Mouse (Mus musculus) hindbrain, postnatal 0 days (tissue): ENCODE measurements around the gene 1110032A03Rik. TPM values are rescaled to one million over a fixed set of nuclear protein-coding genes. Genes with fewer than 3 reads are reported as not detected.

Experiments used
- ATAC-seq: fragments of 200-750 bp; cut with Nextera tagmentation; 2 replicates; pipeline ENCODE4 v1.8.0; 2017; ENCODE audit warnings: mild to moderate bottlenecking, moderate TSS enrichment, moderate library complexity
- DNase-seq: peaks from one replicate; pipeline ENCODE4 v3.0.0-alpha.2; 2015; ENCODE audit warnings: low spot score
- H3K27ac ChIP-seq: fragments of 300-500 bp; sonication (generic); 2 replicates; pipeline ENCODE4 v1.5.1; 2014; ENCODE audit warnings: mild to moderate bottlenecking
- H3K27me3 ChIP-seq: fragments of 300-500 bp; sonication (generic); 2 replicates; pipeline ENCODE4 v1.6.1; 2014; ENCODE audit warnings: low read length, mixed read lengths; ENCODE audit not compliant: insufficient read depth
- H3K36me3 ChIP-seq: fragments of 300-500 bp; sonication (generic); 2 replicates; pipeline ENCODE4 v1.6.1; 2014; ENCODE audit warnings: low read length, mixed read lengths; ENCODE audit not compliant: insufficient read depth
- H3K4me1 ChIP-seq: fragments of 300-500 bp; sonication (generic); 2 replicates; pipeline ENCODE4 v1.6.1; 2014; ENCODE audit warnings: antibody characterized with exemption, low read length, mixed read lengths; ENCODE audit not compliant: insufficient read depth
- H3K4me2 ChIP-seq: fragments of 300-500 bp; sonication (generic); 2 replicates; pipeline ENCODE4 v1.6.1; 2014; ENCODE audit warnings: low read depth, mild to moderate bottlenecking, low read length, moderate library complexity, mixed read lengths
- H3K4me3 ChIP-seq: fragments of 300-500 bp; sonication (generic); 2 replicates; pipeline ENCODE4 v1.5.1; 2014; ENCODE audit warnings: low read length
- H3K9ac ChIP-seq: fragments of 300-500 bp; sonication (generic); replicated peaks from 2 replicates; pipeline ENCODE4 v1.6.1; 2014; ENCODE audit warnings: mild to moderate bottlenecking, low read length, moderate library complexity, mixed read lengths
- H3K9me3 ChIP-seq: fragments of 300-500 bp; sonication (generic); 2 replicates; pipeline ENCODE4 v1.6.1; 2016; ENCODE audit warnings: low read length, mixed read lengths
- CTCF ChIP-seq: IDR thresholded peaks from 2 replicates; pipeline ENCODE4 v1.5.1; 2016; ENCODE audit warnings: antibody characterized with exemption, control low read depth, low read depth
- WGBS: fragments of 180-500 bp; shearing (Covaris S2); extraction: QIAGEN DNeasy Blood & Tissue Kit; methylation state at CpG from one replicate; pipeline ENCODE4 v1.1.7; 2014; 5-methylcytosine and 5-hydroxymethylcytosine counted together
- polyA plus RNA-seq: library from polyadenylated mRNA; unstranded; fragments of >200 nt; fragmentation: Nextera tagmentation; extraction: Ambion mirVana; gene quantifications from 2 replicates; pipeline ENCODE4 v1.2.1, GENCODE M21; 2015
- total RNA-seq: library from RNA; depleted of rRNA; stranded (reverse); fragments of >200 nt; gene quantifications from 2 replicates; pipeline ENCODE4 v1.2.3, GENCODE M21; 2014

Gene 1110032A03Rik
- total and polyA plus RNA-seq, 2 experiments from 2014 or later: 42.3 to 66.2 TPM

- ATAC-seq (no peak), DNase-seq (no peak)
- Histone ChIP-seq H3K4me2 (no peak overlapping the region), H3K4me1 (no peaks in the 10 kb centered on the region), H3K9me3 (no peaks in the 10 kb centered on the region), H3K27ac (no peak overlapping the region), H3K4me3 (no peak overlapping the region), H3K27me3 (no peaks in the 10 kb centered on the region), H3K9ac (no peak overlapping the region), H3K36me3 (peaks cover 16% of the 10 kb centered on the region; the same call in 1 of the 2 replicates)
- WGBS: 96% methylated on average over 4 of the region's 4 CpGs
- no peak for TF ChIP-seq CTCF
These were observed 40.3 kb upstream of the 1110032A03Rik start for GRCm38 (mm10) chr9:50815666-50816065.

GRCm38 (mm10) chr9:50813796-50814195 is 38.5 kb upstream of the 1110032A03Rik start:
- no peak for TF ChIP-seq CTCF
- DNase-seq (no peak), ATAC-seq (no peak)
- no peak overlapping the region for H3K27ac ChIP-seq
- no peak overlapping the region for H3K4me3 ChIP-seq
- no peaks in the 10 kb centered on the region for H3K27me3 ChIP-seq
- no peaks in the 10 kb centered on the region for H3K9me3 ChIP-seq
- 96% methylated on average over 5 of the region's 5 CpGs for WGBS
- H3K4me2 ChIP-seq: no peak overlapping the region
- peaks cover 23% of the 10 kb centered on the region for H3K36me3 ChIP-seq
- no peak overlapping the region for H3K9ac ChIP-seq
- H3K4me1 ChIP-seq: no peaks in the 10 kb centered on the region

GRCm38 (mm10) chr9:50811746-50812145 is 36.4 kb upstream of the 1110032A03Rik start:
- TF ChIP-seq CTCF: no peak
- Histone ChIP-seq H3K4me1 (no peaks in the 10 kb centered on the region), H3K27me3 (no peaks in the 10 kb centered on the region), H3K9ac (no peak overlapping the region), H3K36me3 (peaks cover 19% of the 10 kb centered on the region), H3K4me3 (no peak overlapping the region), H3K9me3 (no peaks in the 10 kb centered on the region), H3K27ac (no peak overlapping the region), H3K4me2 (no peak overlapping the region)
- no peak for DNase-seq
- WGBS: 78% methylated on average over 2 of the region's 2 CpGs
- no peak for ATAC-seq

GRCm38 (mm10) chr9:50811187-50811586 is 35.9 kb upstream of the 1110032A03Rik start:
- TF ChIP-seq CTCF: no peak
- Histone ChIP-seq H3K4me3 (no peak overlapping the region), H3K4me2 (no peak overlapping the region), H3K36me3 (peaks cover 21% of the 10 kb centered on the region), H3K9ac (no peak overlapping the region), H3K9me3 (no peaks in the 10 kb centered on the region), H3K27me3 (no peaks in the 10 kb centered on the region), H3K4me1 (no peaks in the 10 kb centered on the region), H3K27ac (no peak overlapping the region)
- DNase-seq (no peak), ATAC-seq (no peak)
- 97% methylated on average over 7 of the region's 7 CpGs for WGBS

GRCm38 (mm10) chr9:50809146-50809545 is 33.8 kb upstream of the 1110032A03Rik start:
- Histone ChIP-seq H3K27ac (no peak overlapping the region), H3K4me1 (no peaks in the 10 kb centered on the region), H3K4me2 (no peak overlapping the region), H3K36me3 (peaks cover 37% of the 10 kb centered on the region), H3K9ac (no peak overlapping the region), H3K27me3 (no peaks in the 10 kb centered on the region), H3K9me3 (no peaks in the 10 kb centered on the region), H3K4me3 (no peak overlapping the region)
- TF ChIP-seq CTCF: no peak
- WGBS: 92% methylated on average over 13 of the region's 13 CpGs
- DNase-seq (no peak), ATAC-seq (no peak)

- Histone ChIP-seq H3K4me3 (no peak overlapping the region), H3K36me3 (peaks cover 44% of the 10 kb centered on the region), H3K9ac (no peak overlapping the region), H3K27me3 (no peaks in the 10 kb centered on the region), H3K9me3 (no peaks in the 10 kb centered on the region), H3K27ac (no peak overlapping the region), H3K4me1 (no peaks in the 10 kb centered on the region), H3K4me2 (no peak overlapping the region)
- DNase-seq (no peak), ATAC-seq (no peak)
- TF ChIP-seq CTCF: no peak
- 78% methylated on average over 6 of the region's 6 CpGs for WGBS
These were observed 33.2 kb upstream of the 1110032A03Rik start for GRCm38 (mm10) chr9:50808471-50808870.

GRCm38 (mm10) chr9:50803055-50803671 is 27.8 kb upstream of the 1110032A03Rik start:
- H3K4me1 ChIP-seq: no peaks in the 10 kb centered on the region
- no peaks in the 10 kb centered on the region for H3K9me3 ChIP-seq
- H3K36me3 ChIP-seq: peaks cover 47% of the 10 kb centered on the region
- H3K27me3 ChIP-seq: no peaks in the 10 kb centered on the region
- ATAC-seq (no peak), DNase-seq (no peak)
- WGBS: 92% methylated on average over 7 of the region's 7 CpGs
- H3K27ac ChIP-seq: no peak overlapping the region
- no peak for TF ChIP-seq CTCF
- no peak overlapping the region for H3K4me2 ChIP-seq
- no peak overlapping the region for H3K9ac ChIP-seq
- no peak overlapping the region for H3K4me3 ChIP-seq
